Mouse (Mus musculus): Measurements from ENCODE around the gene Susd5. TPM values are rescaled to one million over a fixed set of nuclear protein-coding genes. Genes with fewer than 3 reads are reported as not detected.
"Not testable (repeated sequence)": the region's sequence is repeated elsewhere in the genome, so short reads cannot be mapped to it uniquely, and the experiment has no call there.

Susd5 gene
- polyA plus RNA-seq, 1 experiment: 0.59 TPM

GRCm38 (mm10) chr9:114111161-114111560, 54.2 kb downstream of the Susd5 start:
- H3K4me1 ChIP-seq (ENCODE audit: control insufficient read depth, insufficient read depth, insufficient read length, low read length): no peaks in the 10 kb centered on the region

GRCm38 (mm10) chr9:114112226-114112625, 55.3 kb downstream of the Susd5 start:
- H3K4me3 ChIP-seq (ENCODE audit: insufficient read depth, low read depth, low read length): no peak overlapping the region

More at GRCm38 (mm10) chr9:114111161-114111560, 54.2 kb downstream of the Susd5 start:
- Histone ChIP-seq H3K27ac (replicated peaks; ENCODE audit: low read depth, low read length) (no peak overlapping the region), H3K4me3 (ENCODE audit: insufficient read depth, low read depth, low read length) (no peak overlapping the region)

GRCm38 (mm10) chr9:114113911-114114623, 57.1 kb downstream of the Susd5 start:
- Histone ChIP-seq H3K4me3 (ENCODE audit: insufficient read depth, low read depth, low read length) (no peak overlapping the region), H3K27ac (replicated peaks; ENCODE audit: low read depth, low read length) (no peak overlapping the region), H3K4me1 (ENCODE audit: control insufficient read depth, insufficient read depth, insufficient read length, low read length) (no peaks in the 10 kb centered on the region)

More at GRCm38 (mm10) chr9:114112226-114112625, 55.3 kb downstream of the Susd5 start:
- Histone ChIP-seq H3K27ac (replicated peaks; ENCODE audit: low read depth, low read length) (no peak overlapping the region), H3K4me1 (ENCODE audit: control insufficient read depth, insufficient read depth, insufficient read length, low read length) (no peaks in the 10 kb centered on the region)

- H3K27ac ChIP-seq (replicated peaks; ENCODE audit: low read depth, low read length); H3K4me1 ChIP-seq (ENCODE audit: control insufficient read depth, insufficient read depth, insufficient read length, low read length); H3K4me3 ChIP-seq (ENCODE audit: insufficient read depth, low read depth, low read length): not testable (repeated sequence)
Measured at GRCm38 (mm10) chr9:114116672-114117071, 59.7 kb downstream of the Susd5 start.

GRCm38 (mm10) chr9:114122862-114123261, 65.9 kb downstream of the Susd5 start:
- not testable (repeated sequence) for H3K27ac ChIP-seq (replicated peaks; ENCODE audit: low read depth, low read length); H3K4me3 ChIP-seq (ENCODE audit: insufficient read depth, low read depth, low read length); H3K4me1 ChIP-seq (ENCODE audit: control insufficient read depth, insufficient read depth, insufficient read length, low read length)

- not testable (repeated sequence) for H3K27ac ChIP-seq (replicated peaks; ENCODE audit: low read depth, low read length); H3K4me1 ChIP-seq (ENCODE audit: control insufficient read depth, insufficient read depth, insufficient read length, low read length); H3K4me3 ChIP-seq (ENCODE audit: insufficient read depth, low read depth, low read length)
Measured at GRCm38 (mm10) chr9:114129273-114129835, 72.4 kb downstream of the Susd5 start.

Other genes starting within 250 kb of the Susd5 start
- 23.6 and 27.8 TPM in 2 replicates for gene Ubp1, start 126.2 kb upstream of the Susd5 start, polyA plus RNA-seq (2012; ENCODE audit: insufficient read depth, insufficient read length, missing spikeins)
- 1.2 and 2.3 TPM in 2 replicates for gene Fbxl2, start 10.9 kb upstream of the Susd5 start, polyA plus RNA-seq (2012; ENCODE audit: insufficient read depth, insufficient read length, missing spikeins)